Mouse (Mus musculus) intestine, embryonic 15.5 days (tissue): Measurements from ENCODE around the gene Rfc2. TPM values are rescaled to one million over a fixed set of nuclear protein-coding genes. Genes with fewer than 3 reads are reported as not detected.

Source experiments
- ATAC-seq: fragments of 200-750 bp; cut with Nextera tagmentation; 2 replicates; pipeline ENCODE4 v1.8.0; 2017; ENCODE audit warnings: moderate TSS enrichment, moderate library complexity
- H3K27ac ChIP-seq: fragments of 300-500 bp; sonication (generic); 2 replicates; pipeline ENCODE4 v1.5.1; 2015; ENCODE audit warnings: mild to moderate bottlenecking, inconsistent platforms
- H3K27me3 ChIP-seq: fragments of 300-500 bp; sonication (generic); replicated peaks from 2 replicates; pipeline ENCODE4 v1.6.1; 2015; ENCODE audit warnings: inconsistent platforms
- H3K36me3 ChIP-seq: fragments of 300-500 bp; sonication (generic); 2 replicates; pipeline ENCODE4 v1.6.1; 2015; ENCODE audit warnings: inconsistent platforms
- H3K4me1 ChIP-seq: fragments of 300-500 bp; sonication (generic); replicated peaks from 2 replicates; pipeline ENCODE4 v1.6.1; 2015; ENCODE audit warnings: inconsistent platforms
- H3K4me2 ChIP-seq: fragments of 300-500 bp; sonication (generic); replicated peaks from 2 replicates; pipeline ENCODE4 v1.6.1; 2015; ENCODE audit warnings: mild to moderate bottlenecking, inconsistent platforms
- H3K4me3 ChIP-seq: fragments of 300-500 bp; sonication (generic); replicated peaks from 2 replicates; pipeline ENCODE4 v1.5.1; 2015; ENCODE audit warnings: inconsistent platforms
- H3K9ac ChIP-seq: fragments of 300-500 bp; sonication (generic); 2 replicates; pipeline ENCODE4 v1.6.1; 2015; ENCODE audit warnings: inconsistent platforms
- H3K9me3 ChIP-seq: fragments of 300-500 bp; sonication (generic); 2 replicates; pipeline ENCODE4 v1.6.1; 2016; ENCODE audit warnings: inconsistent platforms
- WGBS: fragments of 180-500 bp; shearing (Covaris S2); methylation state at CpG from one replicate; pipeline ENCODE4 v1.1.7; 2015; 5-methylcytosine and 5-hydroxymethylcytosine counted together
- polyA plus RNA-seq: library from polyadenylated mRNA; unstranded; fragments of >200 nt; fragmentation: Nextera tagmentation; extraction: Ambion mirVana; gene quantifications from 2 replicates; pipeline ENCODE4 v1.2.1, GENCODE M21; 2015

The Rfc2 gene
- polyA plus RNA-seq, 1 experiment from 2014 or later = 247 TPM

GRCm38 (mm10) chr5:134614802-134615201 is 33.6 kb downstream of the Rfc2 start, which contains the start of gene Lat2:
TSS of gene Lat2 (minus strand) at chr5:134615025.
- no peak within 1 kb of the TSS for H3K4me3 ChIP-seq
- H3K9me3 ChIP-seq = no peaks in the 10 kb centered on the region
- WGBS = 79% methylated on average over 7 of the region's 7 CpGs
- ATAC-seq = no peak
- H3K9ac ChIP-seq = no peak within 1 kb of the TSS
- H3K27ac ChIP-seq = 0 out of 2 replicates have a peak within 1 kb of the TSS, but pooled peaks have one; percentile 3
- H3K36me3 ChIP-seq = peaks cover 16% of the 10 kb centered on the region; the same call in 1 of the 2 replicates
- H3K4me2 ChIP-seq = no peak within 1 kb of the TSS
- H3K4me1 ChIP-seq = 0 out of 2 replicates have a peak, but pooled peaks cover 4% of the 10 kb centered on the region
- H3K27me3 ChIP-seq = no peaks in the 10 kb centered on the region

GRCm38 (mm10) chr5:134615380-134615779 is 34.2 kb downstream of the Rfc2 start:
- H3K27ac ChIP-seq = 0 out of 2 replicates have a peak overlapping the region, but pooled peaks have one; percentile 3
- peaks cover 21% of the 10 kb centered on the region; the same call in 1 of the 2 replicates for H3K36me3 ChIP-seq
- H3K27me3 ChIP-seq = no peaks in the 10 kb centered on the region
- WGBS = 80% methylated on average over 8 of the region's 8 CpGs
- no peak overlapping the region for H3K4me2 ChIP-seq
- H3K4me1 ChIP-seq = 0 out of 2 replicates have a peak, but pooled peaks cover 4% of the 10 kb centered on the region
- no peaks in the 10 kb centered on the region for H3K9me3 ChIP-seq
- H3K9ac ChIP-seq = no peak overlapping the region
- ATAC-seq = no peak
- no peak overlapping the region for H3K4me3 ChIP-seq

GRCm38 (mm10) chr5:134615780-134616179 is 34.6 kb downstream of the Rfc2 start:
- no peaks in the 10 kb centered on the region for H3K27me3 ChIP-seq
- no peak overlapping the region for H3K4me2 ChIP-seq
- H3K27ac ChIP-seq = no peak overlapping the region
- no peak overlapping the region for H3K4me3 ChIP-seq
- 0 out of 2 replicates have a peak, but pooled peaks cover 4% of the 10 kb centered on the region for H3K4me1 ChIP-seq
- peaks cover 25% of the 10 kb centered on the region for H3K36me3 ChIP-seq
- H3K9ac ChIP-seq = no peak overlapping the region
- no peaks in the 10 kb centered on the region for H3K9me3 ChIP-seq
- 68% methylated on average over 4 of the region's 4 CpGs for WGBS
- no peak for ATAC-seq

GRCm38 (mm10) chr5:134617071-134617470 is 35.9 kb downstream of the Rfc2 start:
- no peak overlapping the region for H3K9ac ChIP-seq
- H3K4me3 ChIP-seq = no peak overlapping the region
- WGBS = 68% methylated on average over 3 of the region's 3 CpGs
- H3K4me2 ChIP-seq = no peak overlapping the region
- H3K9me3 ChIP-seq = no peaks in the 10 kb centered on the region
- H3K27me3 ChIP-seq = no peaks in the 10 kb centered on the region
- no peak overlapping the region for H3K27ac ChIP-seq
- H3K4me1 ChIP-seq = 0 out of 2 replicates have a peak, but pooled peaks cover 4% of the 10 kb centered on the region
- peak; percentile 25; the same call in 1 of the 2 replicates for ATAC-seq
- H3K36me3 ChIP-seq = peaks cover 36% of the 10 kb centered on the region

GRCm38 (mm10) chr5:134620457-134620856 is 39.3 kb downstream of the Rfc2 start:
- Histone ChIP-seq H3K4me3 (no peak overlapping the region), H3K9ac (no peak overlapping the region), H3K4me1 (no peaks in the 10 kb centered on the region), H3K27ac (no peak overlapping the region), H3K27me3 (no peaks in the 10 kb centered on the region), H3K9me3 (no peaks in the 10 kb centered on the region), H3K4me2 (no peak overlapping the region), H3K36me3 (peaks cover 62% of the 10 kb centered on the region)
- WGBS = 87% methylated on average over 9 of the region's 9 CpGs
- ATAC-seq = no peak

GRCm38 (mm10) chr5:134621099-134621640 is 40.0 kb downstream of the Rfc2 start:
- Histone ChIP-seq H3K4me3 (no peak overlapping the region), H3K4me2 (no peak overlapping the region), H3K9me3 (no peaks in the 10 kb centered on the region), H3K4me1 (no peaks in the 10 kb centered on the region), H3K9ac (no peak overlapping the region), H3K27me3 (no peaks in the 10 kb centered on the region), H3K27ac (no peak overlapping the region), H3K36me3 (peaks cover 68% of the 10 kb centered on the region)
- ATAC-seq = no peak
- 89% methylated on average over 16 of the region's 16 CpGs for WGBS

GRCm38 (mm10) chr5:134622069-134622468 is 40.9 kb downstream of the Rfc2 start:
- H3K27me3 ChIP-seq = no peaks in the 10 kb centered on the region
- H3K4me3 ChIP-seq = no peak overlapping the region
- no peaks in the 10 kb centered on the region for H3K9me3 ChIP-seq
- WGBS = 74% methylated on average over 2 of the region's 2 CpGs
- H3K9ac ChIP-seq = no peak overlapping the region
- H3K27ac ChIP-seq = no peak overlapping the region
- H3K36me3 ChIP-seq = peaks cover 70% of the 10 kb centered on the region
- no peak overlapping the region for H3K4me2 ChIP-seq
- no peak for ATAC-seq
- H3K4me1 ChIP-seq = no peaks in the 10 kb centered on the region

- H3K9ac ChIP-seq = no peak overlapping the region
- H3K4me2 ChIP-seq = no peak overlapping the region
- peak; percentile 48 for ATAC-seq
- no peaks in the 10 kb centered on the region for H3K4me1 ChIP-seq
- peaks cover 33% of the 10 kb centered on the region for H3K36me3 ChIP-seq
- H3K4me3 ChIP-seq = no peak overlapping the region
- no peaks in the 10 kb centered on the region for H3K9me3 ChIP-seq
- H3K27me3 ChIP-seq = no peaks in the 10 kb centered on the region
- no peak overlapping the region for H3K27ac ChIP-seq
- 49% methylated on average over 4 of the region's 4 CpGs for WGBS
Observed at GRCm38 (mm10) chr5:134629508-134629907, 48.3 kb downstream of the Rfc2 start.

- H3K4me3 ChIP-seq = no peak overlapping the region
- H3K27ac ChIP-seq = no peak overlapping the region
- H3K4me1 ChIP-seq = no peaks in the 10 kb centered on the region
- ATAC-seq = no peak
- peaks cover 26% of the 10 kb centered on the region for H3K36me3 ChIP-seq
- H3K4me2 ChIP-seq = no peak overlapping the region
- H3K27me3 ChIP-seq = no peaks in the 10 kb centered on the region
- H3K9me3 ChIP-seq = no peaks in the 10 kb centered on the region
- no peak overlapping the region for H3K9ac ChIP-seq
Observed at GRCm38 (mm10) chr5:134630835-134631234, 49.7 kb downstream of the Rfc2 start.

- no peak overlapping the region for H3K9ac ChIP-seq
- H3K9me3 ChIP-seq = no peaks in the 10 kb centered on the region
- H3K4me2 ChIP-seq = no peak overlapping the region
- 61% methylated on average over 2 of the region's 2 CpGs for WGBS
- H3K36me3 ChIP-seq = peaks cover 16% of the 10 kb centered on the region; the same call in 1 of the 2 replicates
- H3K4me1 ChIP-seq = peaks cover 5% of the 10 kb centered on the region; the same call in 1 of the 2 replicates
- no peak overlapping the region for H3K27ac ChIP-seq
- no peak for ATAC-seq
- no peaks in the 10 kb centered on the region for H3K27me3 ChIP-seq
- no peak overlapping the region for H3K4me3 ChIP-seq
Observed at GRCm38 (mm10) chr5:134632841-134633240, 51.7 kb downstream of the Rfc2 start.

GRCm38 (mm10) chr5:134637820-134638367 is 56.7 kb downstream of the Rfc2 start:
- Histone ChIP-seq H3K9ac (peak overlapping the region; percentile 100), H3K4me1 (peaks cover 6% of the 10 kb centered on the region; the same call in 1 of the 2 replicates), H3K9me3 (no peaks in the 10 kb centered on the region), H3K4me2 (peak overlapping the region; percentile 55), H3K27ac (peak overlapping the region; percentile 96; the same call in 1 of the 2 replicates), H3K36me3 (peaks cover 11% of the 10 kb centered on the region; the same call in 1 of the 2 replicates), H3K4me3 (peak overlapping the region; percentile 100), H3K27me3 (no peaks in the 10 kb centered on the region)
- WGBS = 22% methylated on average over 5 of the region's 5 CpGs
- ATAC-seq = no peak

- Histone ChIP-seq H3K27ac (peak overlapping the region; percentile 96), H3K4me2 (peak overlapping the region; percentile 55), H3K27me3 (no peaks in the 10 kb centered on the region), H3K9me3 (no peaks in the 10 kb centered on the region), H3K4me3 (peak overlapping the region; percentile 100), H3K9ac (peak overlapping the region; percentile 100), H3K36me3 (peaks cover 7% of the 10 kb centered on the region; the same call in 1 of the 2 replicates), H3K4me1 (peaks cover 6% of the 10 kb centered on the region; the same call in 1 of the 2 replicates)
- under 1% methylated on average over 85 of the region's 85 CpGs for whole genome bisulfite sequencing
- ATAC-seq = peak; percentile 76
Observed at GRCm38 (mm10) chr5:134638461-134639268, 57.5 kb downstream of the Rfc2 start.
